Mouse (Mus musculus): ENCODE data around the gene Baz2b. TPM values are rescaled to one million over a fixed set of nuclear protein-coding genes. Genes with fewer than 3 reads are reported as not detected.

The Baz2b gene
- polyA plus RNA-seq, 2 experiments, result 36.0 to 45.6 TPM

- WGBS, result 76% methylated on average over 7 of the region's 7 CpGs
- Histone ChIP-seq H3K9me3 (ENCODE audit: control insufficient read depth, low read length) (no peaks in the 10 kb centered on the region), H3K4me3 (replicated peaks; ENCODE audit: low read length) (no peak overlapping the region), H3K4me1 (ENCODE audit: control insufficient read depth, insufficient read depth, low read length) (no peaks in the 10 kb centered on the region), H3K27ac (replicated peaks; ENCODE audit: low read depth, low read length) (no peak overlapping the region), H3K4me2 (replicated peaks; ENCODE audit: low read depth, low read length, severe bottlenecking) (no peak overlapping the region), H3K27me3 (ENCODE audit: control insufficient read depth, insufficient read depth, low read length) (no peaks in the 10 kb centered on the region), H3K36me3 (ENCODE audit: control insufficient read depth, insufficient read depth, low read length) (peaks cover 85% of the 10 kb centered on the region), H3K9ac (ENCODE audit: low read depth, low read length, severe bottlenecking) (no peak overlapping the region)
- TF ChIP-seq POLR2A (IDR thresholded peaks at IDR 0.05; ENCODE audit: borderline replicate concordance, extremely low read depth, insufficient read depth, insufficient read length), result no peak
- ATAC-seq (ENCODE audit: low FRiP score, low read depth) (no peak), DNase-seq (ENCODE audit: low spot score) (no peak)
Measured at GRCm38 (mm10) chr2:60234506-60234905, 24.9 kb upstream of the Baz2b start.

GRCm38 (mm10) chr2:60233147-60233546 lies 23.5 kb upstream of the Baz2b start:
- no peak overlapping the region for H3K4me2 ChIP-seq (replicated peaks; ENCODE audit: low read depth, low read length, severe bottlenecking)
- no peaks in the 10 kb centered on the region for H3K9me3 ChIP-seq (ENCODE audit: control insufficient read depth, low read length)
- H3K4me1 ChIP-seq (ENCODE audit: control insufficient read depth, insufficient read depth, low read length), result no peaks in the 10 kb centered on the region
- DNase-seq (ENCODE audit: low spot score) (no peak), ATAC-seq (ENCODE audit: low FRiP score, low read depth) (no peak)
- 62% methylated on average over 2 of the region's 2 CpGs for WGBS
- H3K36me3 ChIP-seq (ENCODE audit: control insufficient read depth, insufficient read depth, low read length), result peaks cover 76% of the 10 kb centered on the region
- no peak overlapping the region for H3K4me3 ChIP-seq (replicated peaks; ENCODE audit: low read length)
- no peak for TF ChIP-seq POLR2A (IDR thresholded peaks at IDR 0.05; ENCODE audit: borderline replicate concordance, extremely low read depth, insufficient read depth, insufficient read length)
- H3K27ac ChIP-seq (replicated peaks; ENCODE audit: low read depth, low read length), result no peak overlapping the region
- H3K27me3 ChIP-seq (ENCODE audit: control insufficient read depth, insufficient read depth, low read length), result no peaks in the 10 kb centered on the region
- no peak overlapping the region for H3K9ac ChIP-seq (ENCODE audit: low read depth, low read length, severe bottlenecking)

GRCm38 (mm10) chr2:60230361-60230760 lies 20.7 kb upstream of the Baz2b start:
- no peaks in the 10 kb centered on the region for H3K4me1 ChIP-seq (ENCODE audit: control insufficient read depth, insufficient read depth, low read length)
- no peak for TF ChIP-seq POLR2A (IDR thresholded peaks at IDR 0.05; ENCODE audit: borderline replicate concordance, extremely low read depth, insufficient read depth, insufficient read length)

GRCm38 (mm10) chr2:60228470-60228869 lies 18.8 kb upstream of the Baz2b start:
- Histone ChIP-seq H3K9me3 (ENCODE audit: control insufficient read depth, low read length) (no peaks in the 10 kb centered on the region), H3K4me3 (replicated peaks; ENCODE audit: low read length) (no peak overlapping the region), H3K27ac (replicated peaks; ENCODE audit: low read depth, low read length) (no peak overlapping the region), H3K4me1 (ENCODE audit: control insufficient read depth, insufficient read depth, low read length) (no peaks in the 10 kb centered on the region), H3K27me3 (ENCODE audit: control insufficient read depth, insufficient read depth, low read length) (no peaks in the 10 kb centered on the region), H3K36me3 (ENCODE audit: control insufficient read depth, insufficient read depth, low read length) (peaks cover 40% of the 10 kb centered on the region), H3K9ac (ENCODE audit: low read depth, low read length, severe bottlenecking) (no peak overlapping the region), H3K4me2 (replicated peaks; ENCODE audit: low read depth, low read length, severe bottlenecking) (no peak overlapping the region)
- no peak for DNase-seq (ENCODE audit: low spot score)
- 91% methylated on average over 1 of the region's 1 CpGs for WGBS
- no peak for ATAC-seq (ENCODE audit: low FRiP score, low read depth)
- TF ChIP-seq POLR2A (IDR thresholded peaks at IDR 0.05; ENCODE audit: borderline replicate concordance, extremely low read depth, insufficient read depth, insufficient read length), result no peak

More at GRCm38 (mm10) chr2:60230361-60230760, 20.7 kb upstream of the Baz2b start:
- DNase-seq (ENCODE audit: low spot score) (no peak), ATAC-seq (ENCODE audit: low FRiP score, low read depth) (no peak)
- Histone ChIP-seq H3K4me2 (replicated peaks; ENCODE audit: low read depth, low read length, severe bottlenecking) (no peak overlapping the region), H3K27me3 (ENCODE audit: control insufficient read depth, insufficient read depth, low read length) (no peaks in the 10 kb centered on the region), H3K9ac (ENCODE audit: low read depth, low read length, severe bottlenecking) (no peak overlapping the region), H3K9me3 (ENCODE audit: control insufficient read depth, low read length) (no peaks in the 10 kb centered on the region), H3K4me3 (replicated peaks; ENCODE audit: low read length) (no peak overlapping the region), H3K27ac (replicated peaks; ENCODE audit: low read depth, low read length) (no peak overlapping the region), H3K36me3 (ENCODE audit: control insufficient read depth, insufficient read depth, low read length) (peaks cover 56% of the 10 kb centered on the region)
- WGBS, result 90% methylated on average over 2 of the region's 2 CpGs

- H3K27ac ChIP-seq (replicated peaks; ENCODE audit: low read depth, low read length), result no peak overlapping the region
- ATAC-seq (ENCODE audit: low FRiP score, low read depth) (no peak), DNase-seq (ENCODE audit: low spot score) (no peak)
- H3K27me3 ChIP-seq (ENCODE audit: control insufficient read depth, insufficient read depth, low read length), result no peaks in the 10 kb centered on the region
- H3K9me3 ChIP-seq (ENCODE audit: control insufficient read depth, low read length), result no peaks in the 10 kb centered on the region
- no peak overlapping the region for H3K9ac ChIP-seq (ENCODE audit: low read depth, low read length, severe bottlenecking)
- H3K4me2 ChIP-seq (replicated peaks; ENCODE audit: low read depth, low read length, severe bottlenecking), result no peak overlapping the region
- TF ChIP-seq POLR2A (IDR thresholded peaks at IDR 0.05; ENCODE audit: borderline replicate concordance, extremely low read depth, insufficient read depth, insufficient read length), result no peak
- no peak overlapping the region for H3K4me3 ChIP-seq (replicated peaks; ENCODE audit: low read length)
- H3K4me1 ChIP-seq (ENCODE audit: control insufficient read depth, insufficient read depth, low read length), result peaks cover 7% of the 10 kb centered on the region
- H3K36me3 ChIP-seq (ENCODE audit: control insufficient read depth, insufficient read depth, low read length), result peaks cover 3% of the 10 kb centered on the region
- 68% methylated on average over 1 of the region's 1 CpGs for WGBS
Measured at GRCm38 (mm10) chr2:60223489-60223888, 13.8 kb upstream of the Baz2b start.

- 67% methylated on average over 2 of the region's 2 CpGs for WGBS
Measured at GRCm38 (mm10) chr2:60221954-60222353, 12.3 kb upstream of the Baz2b start.

More at GRCm38 (mm10) chr2:60221954-60222353, 12.3 kb upstream of the Baz2b start:
- no peaks in the 10 kb centered on the region for H3K9me3 ChIP-seq (ENCODE audit: control insufficient read depth, low read length)
- TF ChIP-seq POLR2A (IDR thresholded peaks at IDR 0.05; ENCODE audit: borderline replicate concordance, extremely low read depth, insufficient read depth, insufficient read length), result no peak
- DNase-seq (ENCODE audit: low spot score), result no peak
- ATAC-seq (ENCODE audit: low FRiP score, low read depth), result no peak
- H3K4me1 ChIP-seq (ENCODE audit: control insufficient read depth, insufficient read depth, low read length), result peaks cover 7% of the 10 kb centered on the region
- no peak overlapping the region for H3K4me3 ChIP-seq (replicated peaks; ENCODE audit: low read length)
- no peak overlapping the region for H3K4me2 ChIP-seq (replicated peaks; ENCODE audit: low read depth, low read length, severe bottlenecking)
- H3K27ac ChIP-seq (replicated peaks; ENCODE audit: low read depth, low read length), result no peak overlapping the region
- H3K36me3 ChIP-seq (ENCODE audit: control insufficient read depth, insufficient read depth, low read length), result no peaks in the 10 kb centered on the region; the same call in 1 of the 2 replicates
- no peak overlapping the region for H3K9ac ChIP-seq (ENCODE audit: low read depth, low read length, severe bottlenecking)
- H3K27me3 ChIP-seq (ENCODE audit: control insufficient read depth, insufficient read depth, low read length), result no peaks in the 10 kb centered on the region
